Mouse (Mus musculus): ENCODE measurements around the gene Kif24.

DNA sequence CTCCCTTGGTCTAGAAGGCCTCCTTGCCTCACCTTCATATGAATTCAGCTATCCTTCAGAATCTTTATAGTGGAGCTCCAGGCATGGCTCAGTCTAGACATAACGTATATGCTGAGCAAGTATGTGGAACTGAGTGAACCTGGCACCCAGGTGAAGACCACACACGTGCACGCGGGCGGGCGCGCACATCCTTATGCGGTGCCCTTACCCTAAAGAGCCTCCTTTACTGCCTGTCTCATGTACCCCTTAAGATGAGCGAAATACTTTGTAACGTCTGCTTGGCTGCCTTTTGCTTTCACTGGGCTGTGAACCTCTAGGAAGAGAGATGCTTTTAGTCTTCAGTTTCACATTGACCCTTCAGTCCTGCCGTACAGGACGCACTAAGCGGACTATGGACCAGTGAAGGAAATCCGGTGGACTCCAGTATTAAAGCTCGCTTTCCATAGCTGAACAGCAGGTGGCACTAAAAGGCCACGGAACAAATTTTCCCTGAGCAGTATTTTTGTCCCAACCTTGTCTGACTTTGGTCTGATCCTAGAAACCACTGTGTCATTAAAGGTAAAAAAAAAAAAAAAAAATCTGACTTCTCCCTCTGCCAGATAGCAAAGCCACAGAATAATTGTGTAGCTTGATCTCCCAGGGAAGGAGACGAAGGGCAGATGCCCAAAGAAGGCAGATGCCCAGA lies 3.9 kb upstream of the Kif24 start:
- TF ChIP-seq CTCF (IDR thresholded peaks at IDR 0.05; ENCODE audit: borderline replicate concordance, insufficient read depth, low read depth, low read length) (peak; percentile 61), POLR2A (IDR thresholded peaks at IDR 0.05; ENCODE audit: borderline replicate concordance, insufficient read depth, low read length) (no peak)
